Mouse (Mus musculus): ENCODE measurements around the gene Zdhhc25. TPM values are rescaled to one million over a fixed set of nuclear protein-coding genes. Genes with fewer than 3 reads are reported as not detected.

Gene Zdhhc25
- polyA plus RNA-seq, 1 experiment, result not detected

- H3K9me3 ChIP-seq (replicated peaks; ENCODE audit: control insufficient read depth, insufficient read depth, low read length, poor library complexity, severe bottlenecking), result no peaks in the 10 kb centered on the region
- H3K4me3 ChIP-seq (ENCODE audit: low read depth, low read length), result no peak overlapping the region
- H3K27me3 ChIP-seq (ENCODE audit: control insufficient read depth, insufficient read depth, low read length, poor library complexity, severe bottlenecking), result no peaks in the 10 kb centered on the region
- TF ChIP-seq EP300 (IDR thresholded peaks at IDR 0.05; ENCODE audit: insufficient read depth, low read depth, low read length) (no peak), CTCF (IDR thresholded peaks at IDR 0.05; ENCODE audit: low read depth, low read length) (no peak), POLR2A (IDR thresholded peaks at IDR 0.05; ENCODE audit: insufficient read depth, low read length) (no peak)
- no peak overlapping the region for H3K9ac ChIP-seq (ENCODE audit: low read depth, poor library complexity, severe bottlenecking)
- no peak overlapping the region for H3K27ac ChIP-seq (ENCODE audit: insufficient read depth, low read length)
- H3K36me3 ChIP-seq (ENCODE audit: control insufficient read depth, insufficient read depth, low read length, poor library complexity, severe bottlenecking), result no peaks in the 10 kb centered on the region
- no peaks in the 10 kb centered on the region for H3K4me1 ChIP-seq (ENCODE audit: control insufficient read depth, insufficient read depth, low read length)
Observed at GRCm38 (mm10) chr15:88565806-88566205, 34.3 kb upstream of the Zdhhc25 start.

- Histone ChIP-seq H3K4me3 (ENCODE audit: low read depth, low read length) (no peak overlapping the region), H3K27me3 (ENCODE audit: control insufficient read depth, insufficient read depth, low read length, poor library complexity, severe bottlenecking) (no peaks in the 10 kb centered on the region), H3K9me3 (replicated peaks; ENCODE audit: control insufficient read depth, insufficient read depth, low read length, poor library complexity, severe bottlenecking) (no peaks in the 10 kb centered on the region), H3K9ac (ENCODE audit: low read depth, poor library complexity, severe bottlenecking) (no peak overlapping the region), H3K36me3 (ENCODE audit: control insufficient read depth, insufficient read depth, low read length, poor library complexity, severe bottlenecking) (no peaks in the 10 kb centered on the region), H3K4me1 (ENCODE audit: control insufficient read depth, insufficient read depth, low read length) (no peaks in the 10 kb centered on the region), H3K27ac (ENCODE audit: insufficient read depth, low read length) (no peak overlapping the region)
- TF ChIP-seq POLR2A (IDR thresholded peaks at IDR 0.05; ENCODE audit: insufficient read depth, low read length), result no peak
- TF ChIP-seq CTCF (IDR thresholded peaks at IDR 0.05; ENCODE audit: low read depth, low read length), result no peak
- no peak for TF ChIP-seq EP300 (IDR thresholded peaks at IDR 0.05; ENCODE audit: insufficient read depth, low read depth, low read length)
Observed at GRCm38 (mm10) chr15:88570697-88571096, 29.4 kb upstream of the Zdhhc25 start.

- H3K36me3 ChIP-seq (ENCODE audit: control insufficient read depth, insufficient read depth, low read length, poor library complexity, severe bottlenecking), result no peaks in the 10 kb centered on the region
- H3K27ac ChIP-seq (ENCODE audit: insufficient read depth, low read length), result no peak overlapping the region
- TF ChIP-seq CTCF (IDR thresholded peaks at IDR 0.05; ENCODE audit: low read depth, low read length) (no peak), POLR2A (IDR thresholded peaks at IDR 0.05; ENCODE audit: insufficient read depth, low read length) (no peak), EP300 (IDR thresholded peaks at IDR 0.05; ENCODE audit: insufficient read depth, low read depth, low read length) (no peak)
- no peaks in the 10 kb centered on the region for H3K27me3 ChIP-seq (ENCODE audit: control insufficient read depth, insufficient read depth, low read length, poor library complexity, severe bottlenecking)
- no peak overlapping the region for H3K4me3 ChIP-seq (ENCODE audit: low read depth, low read length)
- H3K9me3 ChIP-seq (replicated peaks; ENCODE audit: control insufficient read depth, insufficient read depth, low read length, poor library complexity, severe bottlenecking), result no peaks in the 10 kb centered on the region
- H3K9ac ChIP-seq (ENCODE audit: low read depth, poor library complexity, severe bottlenecking), result no peak overlapping the region
- H3K4me1 ChIP-seq (ENCODE audit: control insufficient read depth, insufficient read depth, low read length), result no peaks in the 10 kb centered on the region
Observed at GRCm38 (mm10) chr15:88579461-88579860, 20.6 kb upstream of the Zdhhc25 start.

- TF ChIP-seq CTCF (IDR thresholded peaks at IDR 0.05; ENCODE audit: low read depth, low read length), result no peak
- TF ChIP-seq EP300 (IDR thresholded peaks at IDR 0.05; ENCODE audit: insufficient read depth, low read depth, low read length), result no peak
- no peak for TF ChIP-seq POLR2A (IDR thresholded peaks at IDR 0.05; ENCODE audit: insufficient read depth, low read length)
- no peaks in the 10 kb centered on the region for H3K9me3 ChIP-seq (replicated peaks; ENCODE audit: control insufficient read depth, insufficient read depth, low read length, poor library complexity, severe bottlenecking)
- no peak overlapping the region for H3K4me3 ChIP-seq (ENCODE audit: low read depth, low read length)
- no peaks in the 10 kb centered on the region for H3K4me1 ChIP-seq (ENCODE audit: control insufficient read depth, insufficient read depth, low read length)
- H3K9ac ChIP-seq (ENCODE audit: low read depth, poor library complexity, severe bottlenecking), result no peak overlapping the region
- H3K27ac ChIP-seq (ENCODE audit: insufficient read depth, low read length), result no peak overlapping the region
- H3K36me3 ChIP-seq (ENCODE audit: control insufficient read depth, insufficient read depth, low read length, poor library complexity, severe bottlenecking), result no peaks in the 10 kb centered on the region
- H3K27me3 ChIP-seq (ENCODE audit: control insufficient read depth, insufficient read depth, low read length, poor library complexity, severe bottlenecking), result no peaks in the 10 kb centered on the region
Observed at GRCm38 (mm10) chr15:88602496-88602895, 2.4 kb downstream of the Zdhhc25 start.

GRCm38 (mm10) chr15:88603091-88603732, 3.1 kb downstream of the Zdhhc25 start:
- H3K4me3 ChIP-seq (ENCODE audit: low read depth, low read length), result no peak overlapping the region
- H3K36me3 ChIP-seq (ENCODE audit: control insufficient read depth, insufficient read depth, low read length, poor library complexity, severe bottlenecking), result no peaks in the 10 kb centered on the region
- no peak overlapping the region for H3K9ac ChIP-seq (ENCODE audit: low read depth, poor library complexity, severe bottlenecking)
- TF ChIP-seq POLR2A (IDR thresholded peaks at IDR 0.05; ENCODE audit: insufficient read depth, low read length), result no peak
- no peak for TF ChIP-seq EP300 (IDR thresholded peaks at IDR 0.05; ENCODE audit: insufficient read depth, low read depth, low read length)
- no peak for TF ChIP-seq CTCF (IDR thresholded peaks at IDR 0.05; ENCODE audit: low read depth, low read length)
- no peaks in the 10 kb centered on the region for H3K27me3 ChIP-seq (ENCODE audit: control insufficient read depth, insufficient read depth, low read length, poor library complexity, severe bottlenecking)
- H3K4me1 ChIP-seq (ENCODE audit: control insufficient read depth, insufficient read depth, low read length), result no peaks in the 10 kb centered on the region
- no peak overlapping the region for H3K27ac ChIP-seq (ENCODE audit: insufficient read depth, low read length)
- H3K9me3 ChIP-seq (replicated peaks; ENCODE audit: control insufficient read depth, insufficient read depth, low read length, poor library complexity, severe bottlenecking), result no peaks in the 10 kb centered on the region

GRCm38 (mm10) chr15:88603733-88604119, 3.6 kb downstream of the Zdhhc25 start:
- Histone ChIP-seq H3K4me3 (ENCODE audit: low read depth, low read length) (no peak overlapping the region), H3K9me3 (replicated peaks; ENCODE audit: control insufficient read depth, insufficient read depth, low read length, poor library complexity, severe bottlenecking) (no peaks in the 10 kb centered on the region), H3K27ac (ENCODE audit: insufficient read depth, low read length) (no peak overlapping the region), H3K4me1 (ENCODE audit: control insufficient read depth, insufficient read depth, low read length) (no peaks in the 10 kb centered on the region), H3K9ac (ENCODE audit: low read depth, poor library complexity, severe bottlenecking) (no peak overlapping the region), H3K36me3 (ENCODE audit: control insufficient read depth, insufficient read depth, low read length, poor library complexity, severe bottlenecking) (no peaks in the 10 kb centered on the region), H3K27me3 (ENCODE audit: control insufficient read depth, insufficient read depth, low read length, poor library complexity, severe bottlenecking) (no peaks in the 10 kb centered on the region)
- TF ChIP-seq CTCF (IDR thresholded peaks at IDR 0.05; ENCODE audit: low read depth, low read length) (no peak), POLR2A (IDR thresholded peaks at IDR 0.05; ENCODE audit: insufficient read depth, low read length) (no peak), EP300 (IDR thresholded peaks at IDR 0.05; ENCODE audit: insufficient read depth, low read depth, low read length) (no peak)

Data from ES-Bruce4 (cell line).